Mouse (Mus musculus) testis, adult 2 months (tissue): ENCODE results near the gene Aplp2. TPM values are rescaled to one million over a fixed set of nuclear protein-coding genes. Genes with fewer than 3 reads are reported as not detected.

ENCODE experiments used
- H3K27ac ChIP-seq: fragments of 200-500 bp; 2 replicates; pipeline ENCODE4 v1.5.1; 2012; ENCODE audit warnings: low read depth, low read length; ENCODE audit not compliant: control insufficient read depth, insufficient read depth
- H3K27me3 ChIP-seq: fragments of 200-500 bp; 2 replicates; pipeline ENCODE4 v1.6.1; 2012; ENCODE audit warnings: mild to moderate bottlenecking, low read length, moderate library complexity; ENCODE audit not compliant: control insufficient read depth, insufficient read depth
- H3K36me3 ChIP-seq: fragments of 200-500 bp; 2 replicates; pipeline ENCODE4 v1.6.1; 2012; ENCODE audit warnings: mild to moderate bottlenecking, low read length; ENCODE audit not compliant: control insufficient read depth, insufficient read depth
- H3K4me1 ChIP-seq: fragments of 200-500 bp; 2 replicates; pipeline ENCODE4 v1.6.1; 2012; ENCODE audit warnings: low read length; ENCODE audit not compliant: control insufficient read depth, insufficient read depth
- H3K4me3 ChIP-seq: fragments of 200-500 bp; 2 replicates; pipeline ENCODE4 v1.5.1; 2012; ENCODE audit warnings: low read depth, mild to moderate bottlenecking, low read length, moderate library complexity, mixed read lengths; ENCODE audit not compliant: control insufficient read depth
- CTCF ChIP-seq: fragments of 200-500 bp; IDR thresholded peaks from 2 replicates; pipeline ENCODE4 v1.5.1; 2012; ENCODE audit warnings: low read depth, mild to moderate bottlenecking, inconsistent platforms, low read length, moderate library complexity; ENCODE audit not compliant: control insufficient read depth, insufficient read depth, insufficient replicate concordance
- POLR2A ChIP-seq: fragments of 200-500 bp; IDR thresholded peaks from 2 replicates; pipeline ENCODE4 v1.6.1; 2012; ENCODE audit warnings: low read depth, mild to moderate bottlenecking, inconsistent platforms, low read length, moderate library complexity; ENCODE audit not compliant: control insufficient read depth
- polyA plus RNA-seq: library from polyadenylated mRNA; depleted of rRNA; stranded (reverse); fragments of >200 nt; gene quantifications from 2 replicates; pipeline ENCODE4 v1.2.3, GENCODE M21; 2012

The Aplp2 gene
- polyA plus RNA-seq, 1 experiment: 183 TPM

GRCm38 (mm10) chr9:31252182-31252799 is 40.7 kb upstream of the Aplp2 start:
- no peak overlapping the region for H3K27ac ChIP-seq
- H3K4me1 ChIP-seq: peaks cover 8% of the 10 kb centered on the region
- H3K36me3 ChIP-seq: no peaks in the 10 kb centered on the region
- H3K4me3 ChIP-seq: no peak overlapping the region
- no peaks in the 10 kb centered on the region for H3K27me3 ChIP-seq
- TF ChIP-seq CTCF: no peak

DNA sequence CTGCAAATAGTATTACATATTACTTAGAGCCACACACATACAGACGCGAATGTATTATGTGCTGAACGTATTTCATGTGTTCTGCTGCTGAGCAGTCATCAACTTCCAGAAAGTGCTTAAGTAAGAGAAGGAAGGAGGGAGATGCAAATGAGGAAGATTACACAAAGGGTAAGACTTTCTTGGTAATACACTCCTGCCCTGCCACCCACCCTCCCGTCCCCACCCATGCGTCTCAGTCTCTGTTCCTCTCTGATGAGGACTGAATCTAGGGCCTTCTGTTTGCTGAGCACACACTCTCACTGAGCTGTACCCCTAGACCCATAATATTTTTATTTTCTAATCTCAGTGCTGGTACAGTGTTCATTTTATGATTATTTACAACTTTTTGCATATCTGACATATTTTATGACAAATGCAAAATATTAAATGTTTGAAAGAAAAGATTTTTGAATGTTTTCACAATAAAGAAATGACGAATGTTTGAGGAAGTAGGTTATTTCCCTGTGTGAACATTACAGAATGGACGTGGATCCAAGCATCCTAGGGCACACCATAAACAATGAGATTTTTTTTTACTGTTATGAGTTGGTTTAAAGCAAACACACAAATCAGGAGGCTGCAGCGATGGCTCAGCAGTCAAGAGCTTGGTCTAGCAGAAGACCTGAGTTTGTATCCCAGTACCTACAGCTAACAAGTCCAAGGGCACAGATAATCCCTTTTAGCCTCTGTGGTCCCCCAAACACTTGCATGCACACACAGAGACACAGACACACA is 36.0 kb upstream of the Aplp2 start:
- Histone ChIP-seq H3K4me3 (no peak overlapping the region), H3K4me1 (peaks cover 2% of the 10 kb centered on the region; the same call in 1 of the 2 replicates), H3K27ac (no peak overlapping the region), H3K36me3 (no peaks in the 10 kb centered on the region), H3K27me3 (no peaks in the 10 kb centered on the region)
- no peak for TF ChIP-seq POLR2A
- no peak for TF ChIP-seq CTCF

GRCm38 (mm10) chr9:31246421-31246820 is 34.8 kb upstream of the Aplp2 start:
- TF ChIP-seq POLR2A: no peak
- TF ChIP-seq CTCF: no peak
- H3K36me3 ChIP-seq: no peaks in the 10 kb centered on the region
- H3K27ac ChIP-seq: no peak overlapping the region
- peaks cover 2% of the 10 kb centered on the region; the same call in 1 of the 2 replicates for H3K4me1 ChIP-seq
- H3K4me3 ChIP-seq: no peak overlapping the region
- H3K27me3 ChIP-seq: no peaks in the 10 kb centered on the region

- no peaks in the 10 kb centered on the region for H3K36me3 ChIP-seq
- peaks cover 2% of the 10 kb centered on the region; the same call in 1 of the 2 replicates for H3K4me1 ChIP-seq
- TF ChIP-seq POLR2A: no peak
- TF ChIP-seq CTCF: no peak
- H3K27me3 ChIP-seq: no peaks in the 10 kb centered on the region
- H3K27ac ChIP-seq: no peak overlapping the region
- no peak overlapping the region for H3K4me3 ChIP-seq
These were observed 33.4 kb upstream of the Aplp2 start for GRCm38 (mm10) chr9:31245006-31245405.

DNA sequence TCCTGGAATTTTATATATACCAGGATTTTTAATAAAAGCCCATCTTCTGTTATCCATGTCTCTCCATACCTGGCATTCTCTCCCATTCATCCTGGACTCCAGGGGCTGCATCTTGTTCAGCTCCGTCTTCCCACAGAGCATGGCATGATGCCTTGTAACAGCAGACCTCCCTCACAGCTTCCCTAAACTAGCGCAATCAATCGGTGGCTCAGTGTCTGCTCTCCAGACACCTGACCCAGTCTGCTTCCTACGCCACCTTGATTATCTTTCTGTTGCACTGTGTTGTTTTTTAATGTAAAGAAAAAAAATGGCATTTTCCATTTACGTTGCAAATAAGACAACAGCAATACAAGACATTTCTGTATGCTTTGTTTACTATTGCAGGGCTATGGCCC is 32.3 kb upstream of the Aplp2 start:
- TF ChIP-seq CTCF: no peak
- TF ChIP-seq POLR2A: no peak
- Histone ChIP-seq H3K4me1 (peaks cover 2% of the 10 kb centered on the region; the same call in 1 of the 2 replicates), H3K36me3 (no peaks in the 10 kb centered on the region), H3K4me3 (no peak overlapping the region), H3K27me3 (no peaks in the 10 kb centered on the region), H3K27ac (no peak overlapping the region)

DNA sequence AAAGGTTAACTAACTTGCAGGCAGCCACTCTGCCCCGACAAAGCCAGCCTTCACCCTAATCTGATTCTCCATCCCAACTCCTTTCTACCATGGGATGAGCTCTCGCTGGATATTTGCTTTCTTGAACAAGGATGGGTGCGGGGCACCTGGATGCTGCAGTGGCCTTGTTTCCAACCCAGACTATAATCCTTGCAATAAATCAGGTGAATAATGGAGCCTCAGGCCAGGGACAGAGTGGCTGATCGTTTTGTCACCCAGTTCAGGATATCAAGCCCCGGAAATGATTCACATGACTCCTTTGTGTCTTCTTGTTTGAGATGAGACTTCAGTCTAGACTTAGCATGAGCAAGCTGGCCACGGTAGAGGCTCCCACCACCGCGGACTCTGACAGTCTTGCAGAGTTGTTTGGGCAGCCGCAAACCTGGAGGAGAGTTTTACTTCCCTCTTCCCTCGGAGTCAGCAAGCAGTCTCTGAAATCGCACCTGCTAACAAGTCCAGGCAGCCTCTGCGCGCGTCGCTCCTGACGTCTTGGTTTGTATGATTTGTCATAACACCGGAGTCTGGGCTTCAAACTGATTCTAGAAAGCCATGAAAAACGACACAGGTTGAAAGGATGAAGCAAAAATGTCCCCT is 31.8 kb upstream of the Aplp2 start:
- no peaks in the 10 kb centered on the region for H3K27me3 ChIP-seq
- no peaks in the 10 kb centered on the region for H3K36me3 ChIP-seq
- no peak overlapping the region for H3K4me3 ChIP-seq
- TF ChIP-seq CTCF: no peak
- no peak for TF ChIP-seq POLR2A
- H3K27ac ChIP-seq: no peak overlapping the region
- H3K4me1 ChIP-seq: peaks cover 2% of the 10 kb centered on the region; the same call in 1 of the 2 replicates

- peaks cover 2% of the 10 kb centered on the region; the same call in 1 of the 2 replicates for H3K4me1 ChIP-seq
- no peaks in the 10 kb centered on the region for H3K27me3 ChIP-seq
- TF ChIP-seq POLR2A (no peak), CTCF (no peak)
- no peak overlapping the region for H3K4me3 ChIP-seq
- no peaks in the 10 kb centered on the region for H3K36me3 ChIP-seq
- H3K27ac ChIP-seq: no peak overlapping the region
These were observed 29.6 kb upstream of the Aplp2 start for GRCm38 (mm10) chr9:31241208-31241699.
